Mouse (Mus musculus) gastrocnemius, postnatal 25 days (tissue): ENCODE measurements around the gene Cmpk1. TPM values are rescaled to one million over a fixed set of nuclear protein-coding genes. Genes with fewer than 3 reads are reported as not detected.
"Not testable (repeated sequence)": the region's sequence is repeated elsewhere in the genome, so short reads cannot be mapped to it uniquely, and the experiment has no call there.

ENCODE experiments used
- DNase-seq: peaks from one replicate; pipeline ENCODE4 v3.0.0; 2022
- long read RNA-seq, 2 experiments: library from polyadenylated mRNA; stranded (forward); transcript quantifications; one replicate each; pipeline ENCODE4 v2.0.0; 2021
- total RNA-seq, 2 experiments: library from RNA; stranded (reverse); gene quantifications; 1 replicate in 1 of 2; 2 replicates in 1 of 2; pipeline ENCODE4 v1.2.3; 2021

The Cmpk1 gene
- 10 to 100 TPM; 23.3 to 27.8 TPM for total RNA-seq
- long read RNA-seq, experiment 1, transcript Cmpk1-201 (6 exons, 3,170 nt), result major isoform, 36 of 37 reads
- long read RNA-seq, experiment 1, partial matches to known transcripts, result 1 of 37 reads
- long read RNA-seq, experiment 1, other reads (novel, unspliced or antisense), result 0 of 37 reads
- long read RNA-seq, experiment 2, transcript Cmpk1-201 (6 exons, 3,170 nt), result major isoform, 58 of 62 reads
- long read RNA-seq, experiment 2, partial matches to known transcripts, result 0 of 62 reads
- long read RNA-seq, experiment 2, other reads (novel, unspliced or antisense), result 4 of 62 reads

- peak; percentile 87 for DNase-seq
Observed at GRCm38 (mm10) chr4:114986591-114987432, at the start of gene Cmpk1. Gene Cmpk1 (minus strand): TSS chr4:114987241.

DNA sequence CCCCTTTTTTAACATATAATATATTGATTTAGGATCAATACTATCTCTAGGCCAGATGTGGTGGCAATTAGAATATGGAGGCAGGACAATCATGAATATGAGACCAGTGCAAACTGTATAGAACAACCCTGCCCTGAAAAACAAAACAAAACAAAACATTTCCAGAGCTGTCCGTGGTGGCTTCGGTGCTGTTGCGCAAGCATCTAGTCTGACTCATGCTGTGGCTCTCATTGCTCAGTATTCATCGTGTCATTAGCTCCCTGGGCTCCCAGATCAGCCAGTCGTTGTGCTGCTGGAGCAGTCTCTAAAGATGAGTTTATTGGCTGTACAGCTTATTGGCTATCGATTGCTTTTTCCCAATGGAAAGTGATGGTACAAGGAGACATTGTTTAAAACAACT is 48.0 kb upstream of the Cmpk1 start:
- DNase-seq, result no peak

- DNase-seq, result no peak
Observed at GRCm38 (mm10) chr4:115019997-115020396, 33.0 kb upstream of the Cmpk1 start.

- DNase-seq, result no peak
Observed at GRCm38 (mm10) chr4:115014276-115014675, 27.2 kb upstream of the Cmpk1 start.

GRCm38 (mm10) chr4:115000429-115000795 is 13.4 kb upstream of the Cmpk1 start:
- no peak for DNase-seq

- DNase-seq, result peak; percentile 96
Observed at GRCm38 (mm10) chr4:114999773-115000428, 12.9 kb upstream of the Cmpk1 start, which contains the start of gene Stil. Gene Stil (plus strand): TSS chr4:115000159.

DNA sequence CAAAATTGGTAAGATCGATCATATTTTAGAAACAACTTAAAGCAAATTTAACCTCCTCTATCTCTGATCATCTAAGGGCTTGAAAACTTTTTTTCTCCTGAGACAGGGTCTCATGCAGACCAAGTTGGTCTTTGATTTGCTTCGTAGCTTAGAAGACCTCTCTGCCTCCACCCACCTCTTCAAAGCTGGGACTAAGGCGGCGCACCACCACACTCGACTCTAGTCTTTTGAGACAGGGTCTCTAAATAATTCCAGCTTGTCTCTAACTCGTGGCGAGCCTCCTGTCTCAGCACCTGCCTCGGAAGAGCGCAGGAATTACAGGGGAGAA is 12.4 kb upstream of the Cmpk1 start:
- no peak for DNase-seq

- DNase-seq, result no peak
Observed at GRCm38 (mm10) chr4:114997051-114997450, 10.0 kb upstream of the Cmpk1 start.

DNA sequence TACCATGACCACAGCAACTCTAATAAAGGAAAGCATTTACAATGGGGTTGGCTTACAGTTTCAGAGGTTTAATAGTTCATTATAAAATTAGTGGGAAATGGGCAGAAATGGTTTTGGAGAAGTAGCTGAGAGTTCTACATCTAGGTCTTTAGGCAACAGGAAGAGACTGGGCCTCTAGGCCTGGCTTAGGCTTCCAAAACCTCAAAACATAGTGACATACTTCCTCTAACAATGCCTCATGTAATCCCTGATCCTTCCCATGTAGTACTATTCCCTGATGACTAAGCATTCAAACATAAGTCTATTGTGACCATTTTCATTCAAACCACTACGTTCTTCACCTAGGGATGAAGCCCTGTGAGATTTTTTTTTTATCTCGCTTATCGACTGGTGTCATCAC is 7.2 kb upstream of the Cmpk1 start:
- no peak for DNase-seq

GRCm38 (mm10) chr4:114986211-114986590 is 840 bp downstream of the Cmpk1 start:
- no peak for DNase-seq

- DNase-seq, result no peak
Observed at GRCm38 (mm10) chr4:114983020-114983419, 4.0 kb downstream of the Cmpk1 start.

GRCm38 (mm10) chr4:114982619-114983018 is 4.4 kb downstream of the Cmpk1 start:
- DNase-seq, result no peak

DNA sequence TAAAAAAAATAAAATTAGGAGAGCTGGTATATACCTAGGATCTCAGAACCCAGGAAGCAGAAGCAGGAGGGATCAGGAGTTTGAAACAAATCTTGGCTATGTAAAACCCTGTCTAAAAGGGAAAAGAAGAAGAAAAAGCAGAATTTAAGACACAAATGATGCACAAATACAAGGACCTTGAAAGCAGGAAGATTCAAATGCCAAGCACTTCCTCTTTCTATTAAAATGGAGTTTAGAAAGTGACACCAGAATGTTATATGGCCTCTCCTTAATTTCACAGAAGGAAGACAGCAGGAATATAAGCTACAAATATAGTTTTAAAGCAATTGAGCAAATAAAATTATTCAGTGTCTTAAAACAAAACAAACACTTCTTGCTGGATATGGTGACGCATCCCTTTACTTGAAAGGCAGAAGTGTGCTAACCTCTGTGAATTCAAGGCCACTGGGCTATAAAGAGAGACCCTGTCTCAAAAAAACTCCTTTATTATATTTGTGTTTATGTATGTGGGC is 13.8 kb downstream of the Cmpk1 start:
- no peak for DNase-seq

GRCm38 (mm10) chr4:114970736-114971135 is 16.3 kb downstream of the Cmpk1 start:
- DNase-seq, result no peak

DNA sequence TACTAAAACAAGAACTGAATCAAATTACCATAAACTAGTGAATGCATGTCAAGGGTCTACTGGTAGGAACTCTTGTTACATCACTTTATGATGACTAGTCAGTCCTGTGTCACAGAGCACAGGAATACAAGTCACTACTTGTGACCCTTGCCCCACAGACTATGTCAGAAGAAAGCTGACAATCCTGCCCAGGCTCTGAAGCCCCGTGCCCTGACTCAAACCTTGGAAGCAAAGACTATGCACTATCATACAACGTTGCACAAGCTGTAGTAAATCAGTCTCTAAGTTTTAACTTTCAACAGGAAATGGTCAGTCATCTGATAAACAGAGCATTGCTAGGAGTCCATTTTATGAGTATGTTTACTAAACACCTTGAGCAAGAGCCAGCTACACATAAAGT is 26.2 kb downstream of the Cmpk1 start:
- DNase-seq, result not testable (repeated sequence)

DNA sequence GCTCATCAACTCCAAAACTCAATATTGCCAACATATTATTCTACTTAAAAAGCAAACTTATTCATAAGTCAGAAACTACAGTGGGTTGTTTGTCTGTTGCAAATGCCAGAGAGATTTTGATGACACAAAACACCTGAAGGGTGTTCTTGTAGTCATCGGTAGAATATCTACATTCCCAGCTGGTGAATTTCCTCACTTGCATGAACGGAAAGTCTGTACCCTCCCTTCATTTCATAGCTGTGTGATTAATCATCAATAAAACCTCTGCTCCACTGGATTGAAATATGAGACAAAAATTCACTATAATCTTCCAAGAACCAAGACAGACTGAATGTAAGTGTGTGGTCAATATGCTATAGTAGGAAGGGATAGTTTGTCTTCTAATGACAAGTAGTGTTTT is 27.5 kb downstream of the Cmpk1 start:
- DNase-seq, result no peak

- DNase-seq, result no peak
Observed at GRCm38 (mm10) chr4:114958786-114959185, 28.3 kb downstream of the Cmpk1 start.

DNA sequence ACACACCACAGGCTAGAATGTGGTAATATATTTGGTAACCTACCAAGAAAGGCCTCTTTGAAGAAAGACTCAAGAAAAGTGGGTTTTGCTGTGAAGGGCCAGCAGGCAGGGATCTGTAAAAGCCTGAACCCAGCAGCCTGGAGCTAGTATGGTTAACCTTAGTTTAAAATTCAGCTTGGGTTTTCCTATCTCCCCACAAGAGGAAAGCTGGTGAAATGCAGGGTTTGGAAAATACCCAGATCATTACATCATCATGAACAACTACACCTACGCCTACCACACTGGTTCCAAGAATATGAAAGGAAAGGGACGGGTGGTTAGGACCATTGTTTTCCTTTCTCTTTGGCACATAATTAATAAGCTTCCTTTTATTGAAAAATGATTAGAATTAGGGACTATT is 28.8 kb downstream of the Cmpk1 start:
- DNase-seq, result no peak

GRCm38 (mm10) chr4:114957403-114957802 is 29.6 kb downstream of the Cmpk1 start:
- no peak for DNase-seq

DNA sequence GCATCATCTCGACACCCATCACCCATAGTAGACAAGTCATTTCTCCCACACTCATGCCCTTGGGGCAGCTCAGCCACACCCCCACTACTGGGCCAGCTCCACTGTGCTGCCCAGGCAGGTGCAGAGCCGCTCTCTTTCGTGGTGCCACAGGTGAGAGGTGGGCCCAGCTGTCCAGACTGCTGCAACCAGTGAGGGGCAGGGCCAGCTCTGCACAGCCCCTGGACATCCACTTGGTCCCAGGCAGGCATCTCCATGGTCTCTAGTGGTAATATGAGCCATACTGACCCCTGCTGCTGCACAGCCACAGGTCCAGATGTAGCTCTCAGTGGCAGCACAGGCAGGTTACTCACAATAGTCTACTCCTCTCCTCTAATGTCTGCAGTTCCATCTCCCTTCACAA is 33.9 kb downstream of the Cmpk1 start:
- no peak for DNase-seq

GRCm38 (mm10) chr4:114947852-114948481 is 39.1 kb downstream of the Cmpk1 start:
- DNase-seq, result no peak

DNA sequence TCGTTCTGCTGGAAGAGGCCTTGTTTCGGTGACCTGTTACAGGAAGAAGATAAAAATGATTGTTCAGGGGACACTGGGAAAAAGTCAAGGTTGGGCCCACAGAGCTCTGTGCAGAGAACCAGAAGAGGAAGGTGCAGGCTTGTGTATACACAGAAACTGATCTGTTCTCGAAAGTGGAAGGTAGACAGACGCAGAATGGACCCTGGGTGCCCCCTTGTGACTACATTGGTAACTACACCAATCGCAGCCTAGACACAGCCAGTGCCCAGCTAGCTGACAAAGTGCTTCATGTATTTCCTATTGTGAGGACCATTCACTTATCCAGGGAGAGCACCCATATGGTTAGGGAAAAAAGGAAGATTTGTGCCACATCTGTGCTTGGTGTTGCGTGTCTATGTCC is 39.6 kb downstream of the Cmpk1 start:
- peak; percentile 23 for DNase-seq

DNA sequence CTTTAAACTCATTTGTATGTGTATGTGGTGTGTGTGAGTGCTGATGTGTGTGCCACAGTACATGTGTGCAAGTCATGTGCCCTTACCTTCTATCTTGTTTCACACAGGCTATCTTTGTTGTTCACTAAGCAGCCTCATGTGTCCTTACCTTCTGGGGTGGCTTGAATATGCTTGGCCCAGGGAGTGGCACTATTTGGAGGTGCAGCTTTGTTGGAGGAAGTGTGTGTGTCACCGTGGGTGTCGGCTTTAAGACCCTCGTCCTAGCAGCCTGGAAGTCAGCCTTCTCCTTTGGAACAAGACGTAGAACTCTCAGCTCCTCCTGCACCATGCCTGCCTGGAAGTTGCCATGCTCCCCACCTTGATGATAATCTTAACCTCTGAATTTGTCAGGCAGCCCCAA is 40.6 kb downstream of the Cmpk1 start:
- DNase-seq, result no peak
